Comparison of ENCODE assay signal across 8 mouse cellular contexts in the genomic region with DNA sequence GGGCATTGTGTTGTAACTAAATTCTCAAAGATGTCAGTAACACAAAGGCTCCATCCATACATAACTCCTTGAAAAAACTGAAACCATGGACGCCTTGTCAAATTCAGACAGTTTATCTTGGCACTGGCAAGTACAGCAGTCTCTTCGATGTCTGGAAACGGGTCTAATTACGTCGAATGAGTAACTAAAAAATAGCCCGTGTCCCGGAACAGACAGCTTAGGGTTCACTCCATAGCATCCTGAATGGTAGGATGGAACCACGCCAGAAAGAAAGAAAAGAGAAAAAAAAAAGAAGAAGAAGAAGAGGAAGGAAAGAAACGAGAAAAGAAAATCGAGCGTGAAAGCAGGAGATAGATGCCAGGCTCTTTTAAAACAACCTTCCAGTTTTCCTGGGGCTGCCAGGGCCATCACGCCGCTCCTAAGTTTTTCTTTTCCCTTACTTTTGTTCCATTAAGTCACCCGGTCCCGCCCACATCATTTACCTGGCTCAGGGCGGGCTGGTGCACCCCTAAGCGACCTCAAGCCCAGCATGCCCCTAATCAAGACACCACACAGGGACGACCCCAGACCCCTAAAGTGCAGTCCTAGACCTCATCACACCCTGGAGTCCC. TPM values are rescaled to one million over a fixed set of nuclear protein-coding genes. Genes with fewer than 3 reads are reported as not detected.
A peak's percentile ranks its signal among the peaks of the same experiment; 100 is the strongest.
DNase-seq lines count a peak whose midpoint lies in the region; ATAC-seq and TF ChIP-seq lines count a peak whose summit lies in the region.

No protein-coding gene starts in this region.

- peak overlapping the region; percentile 100 for H3K4me3 ChIP-seq in cerebellum, adult 2 months (replicated peaks; ENCODE audit: insufficient read depth, low read depth, low read length)
- peak overlapping the region; percentile 76 for H3K4me3 ChIP-seq in spleen, adult 2 months (ENCODE audit: extremely low read depth, insufficient read depth, insufficient read length)
- peak overlapping the region; percentile 70 for H3K4me3 ChIP-seq in limb, embryonic 15.5 days

- WGBS in cerebellum, adult 2 months: 3% methylated on average over 18 of the region's 18 CpGs
- WGBS in spleen, adult 2 months: 7% methylated on average over 18 of the region's 18 CpGs
- WGBS in limb, embryonic 15.5 days: 2% methylated on average over 18 of the region's 18 CpGs

- H3K4me2 ChIP-seq in limb, embryonic 15.5 days: peak overlapping the region; percentile 85

- no peaks in the 10 kb centered on the region for H3K27me3 ChIP-seq in cerebellum, adult 2 months (ENCODE audit: control insufficient read depth, insufficient read depth, low read length)
- peaks cover 4% of the 10 kb centered on the region; the same call in 1 of the 2 replicates for H3K27me3 ChIP-seq in spleen, adult 2 months (ENCODE audit: control insufficient read depth, insufficient read depth, low read length)
- H3K27me3 ChIP-seq in limb, embryonic 15.5 days: no peaks in the 10 kb centered on the region

- no peak for TF ChIP-seq CTCF in cerebellum, adult 2 months (IDR thresholded peaks at IDR 0.05; ENCODE audit: borderline replicate concordance, insufficient read depth, low read depth, low read length)
- no peak for TF ChIP-seq CTCF in spleen, adult 2 months (IDR thresholded peaks at IDR 0.05; ENCODE audit: extremely low read depth, insufficient read depth, insufficient read length, insufficient replicate concordance)

- no peak for TF ChIP-seq POLR2A in cerebellum, adult 2 months (IDR thresholded peaks at IDR 0.05; ENCODE audit: borderline replicate concordance, insufficient read depth, low read length)
- TF ChIP-seq POLR2A in spleen, adult 2 months (IDR thresholded peaks at IDR 0.05; ENCODE audit: low read depth, low read length): no peak

- no peak overlapping the region for H3K27ac ChIP-seq in cerebellum, adult 2 months (ENCODE audit: insufficient read depth, low read length)
- peak overlapping the region; percentile 62; the same call in 1 of the 2 replicates for H3K27ac ChIP-seq in spleen, adult 2 months (ENCODE audit: insufficient read depth, low read length)
- H3K27ac ChIP-seq in limb, embryonic 15.5 days: peak overlapping the region; percentile 65; the same call in 1 of the 2 replicates

- no peaks in the 10 kb centered on the region for H3K36me3 ChIP-seq in spleen, adult 2 months (ENCODE audit: control insufficient read depth, insufficient read depth, low read length)
- no peaks in the 10 kb centered on the region for H3K36me3 ChIP-seq in limb, embryonic 15.5 days

- peak in 1 of 2 experiments; percentile 7 for DNase-seq in cerebellum, adult 2 months
- no peak for DNase-seq in cerebellum, adult 11-12 months
- DNase-seq in spleen, adult 2 months (ENCODE audit: low read depth in 1 of 2, low spot score in 2 of 2): no peak
- DNase-seq in spleen, adult 12 weeks (ENCODE audit: low spot score): no peak
- no peak for DNase-seq in ovary, postnatal 14 days (ENCODE audit: low spot score)
- DNase-seq in adrenal gland, postnatal 10 days: no peak
- DNase-seq in ovary, adult 18-20 months (ENCODE audit: low spot score): no peak

- 0 out of 2 replicates have a peak overlapping the region, but pooled peaks have one; percentile 55 for H3K9ac ChIP-seq in limb, embryonic 15.5 days

- no peaks in the 10 kb centered on the region for H3K9me3 ChIP-seq in limb, embryonic 15.5 days

- ATAC-seq in limb, embryonic 15.5 days (ENCODE audit: insufficient number of reproducible peaks, low FRiP score, low TSS enrichment, low read depth): no peak

- H3K4me1 ChIP-seq in cerebellum, adult 2 months (ENCODE audit: control insufficient read depth, insufficient read depth, low read length): 0 out of 2 replicates have a peak, but pooled peaks cover 3% of the 10 kb centered on the region
- H3K4me1 ChIP-seq in spleen, adult 2 months (ENCODE audit: control insufficient read depth, insufficient read depth, insufficient read length): peaks cover 9% of the 10 kb centered on the region
- H3K4me1 ChIP-seq in limb, embryonic 15.5 days: peaks cover 13% of the 10 kb centered on the region

RNA-seq across cellular contexts. Expression of gene Myo1d, which starts 0.8 kb away (rescaled TPM):
- polyA plus RNA-seq in cerebellum, adult 2 months (2012; rRNA removed): 14.3 and 16.9 TPM in 2 replicates
- polyA plus RNA-seq in spleen, adult 2 months (2012; rRNA removed): 6.2 and 7.1 TPM in 2 replicates
- polyA plus RNA-seq in limb, embryonic 15.5 days (2015; fragmentation: Nextera tagmentation; extraction: Ambion mirVana): 10.3 and 10.6 TPM in 2 replicates
- 10 to 100 TPM; 28.2 to 30.7 TPM for total RNA-seq in adrenal gland, postnatal 10 days (2021)

RNA-seq across cellular contexts. Expression of gene Tmem98, which starts 31.0 kb away (rescaled TPM):
- polyA plus RNA-seq in cerebellum, adult 2 months (2012; rRNA removed): 27.8 and 34.0 TPM in 2 replicates
- 9.6 and 11.4 TPM in 2 replicates for polyA plus RNA-seq in spleen, adult 2 months (2012; rRNA removed)
- polyA plus RNA-seq in limb, embryonic 15.5 days (2015; fragmentation: Nextera tagmentation; extraction: Ambion mirVana): 60.2 and 63.9 TPM in 2 replicates
- 10 to 100 TPM; 30.4 to 30.8 TPM for total RNA-seq in adrenal gland, postnatal 10 days (2021)
